Mouse (Mus musculus): ENCODE data around the gene Cnot4. TPM values are rescaled to one million over a fixed set of nuclear protein-coding genes. Genes with fewer than 3 reads are reported as not detected.
"Not testable (repeated sequence)": the region's sequence is repeated elsewhere in the genome, so short reads cannot be mapped to it uniquely, and the experiment has no call there.

The Cnot4 gene
- 52.4 and 56.4 TPM in 2 replicates for total RNA-seq (2014; fragmentation: Nextera tagmentation)
- 23.3 and 25.3 TPM in 2 replicates for total RNA-seq (2017)

DNA sequence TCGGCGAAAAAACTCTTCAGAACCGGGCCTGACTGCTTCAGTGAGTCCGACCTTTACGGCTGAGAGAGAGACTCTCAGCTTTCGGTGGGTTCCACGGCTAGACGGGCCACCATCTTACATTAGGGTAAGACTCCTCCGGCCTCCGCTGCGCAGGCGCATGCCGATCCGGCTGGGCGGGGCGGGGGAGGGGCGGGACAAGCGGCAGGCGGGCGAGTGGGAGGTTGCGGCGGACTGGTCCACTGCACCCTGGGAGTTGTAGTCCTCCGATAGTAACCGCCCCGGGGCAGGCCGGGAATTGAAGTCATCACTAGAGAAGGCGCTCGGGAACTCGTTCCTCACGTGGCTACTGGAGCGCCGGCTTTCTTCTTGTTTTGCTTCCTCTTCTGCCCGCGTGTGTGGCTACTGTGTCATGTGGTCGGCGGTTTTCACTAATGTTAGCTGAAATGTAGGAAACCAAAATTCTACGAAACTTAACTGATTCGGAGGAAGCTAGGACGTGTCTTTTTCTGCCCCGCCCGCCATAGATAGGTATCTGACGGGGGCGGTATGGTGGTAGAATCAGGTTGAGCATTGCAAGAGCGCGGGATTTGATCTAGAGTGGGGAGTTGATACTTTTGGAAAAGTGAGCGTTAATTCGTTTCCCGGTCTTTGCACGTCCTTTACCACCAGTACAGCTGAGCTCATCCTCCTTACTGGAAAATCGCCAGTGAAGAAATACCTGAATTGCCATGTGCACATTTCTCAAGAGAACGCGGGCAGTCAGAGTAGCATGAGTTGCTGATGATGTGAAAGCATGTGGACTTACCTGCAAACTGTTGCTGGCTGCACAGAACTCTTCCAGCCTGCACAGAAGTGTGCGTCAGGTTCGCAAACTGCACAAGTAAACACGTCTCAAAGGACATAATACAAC is at the start of gene Cnot4:
TSS of gene Cnot4 (minus strand) at position 146 of the 910 bp plus-strand sequence.
- peak; percentile 92 for ATAC-seq (replicated peaks; ENCODE audit: poor library complexity, severe bottlenecking)

GRCm38 (mm10) chr6:35179299-35179698 is 45.8 kb upstream of the Cnot4 start:
- not testable (repeated sequence) for ATAC-seq (replicated peaks; ENCODE audit: poor library complexity, severe bottlenecking)

- ATAC-seq (replicated peaks; ENCODE audit: poor library complexity, severe bottlenecking), result peak; percentile 70
These were observed 44.2 kb upstream of the Cnot4 start for GRCm38 (mm10) chr6:35177650-35178272.

DNA sequence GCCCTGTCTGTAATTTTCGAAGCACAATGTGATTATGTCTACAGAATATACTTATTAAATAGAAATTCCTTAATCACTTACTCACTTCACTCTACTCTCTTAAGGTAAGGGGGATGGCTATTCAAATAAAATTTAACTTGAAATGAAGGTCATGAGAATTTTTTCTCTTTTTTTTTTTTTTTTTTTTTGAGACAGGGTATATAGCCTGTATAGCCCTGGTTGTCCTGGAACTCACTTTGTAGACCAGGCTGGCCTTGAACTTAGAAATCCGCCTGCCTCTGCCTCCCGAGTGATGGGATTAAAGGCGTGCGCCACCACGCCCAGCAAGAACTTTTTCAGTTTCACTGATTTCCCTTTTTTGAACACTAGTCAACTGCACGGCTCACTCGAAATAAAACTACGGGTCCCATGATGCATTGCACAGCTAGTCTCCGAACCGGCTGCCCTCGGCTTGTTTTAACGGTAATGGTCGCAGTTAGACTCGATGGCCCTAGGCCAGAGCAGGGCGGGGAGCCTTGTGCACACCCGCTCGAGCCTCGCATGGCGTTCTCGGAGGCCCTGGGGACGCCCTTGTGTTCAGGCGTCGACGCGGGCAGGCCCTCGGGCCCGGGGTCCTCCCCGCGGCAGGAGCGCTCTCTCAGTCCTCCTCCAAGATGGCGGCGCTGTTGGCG is 43.6 kb upstream of the Cnot4 start, which contains the start of gene Nup205:
TSS of gene Nup205 (plus strand) at position 443 of the 671 bp plus-strand sequence.
- ATAC-seq (replicated peaks; ENCODE audit: poor library complexity, severe bottlenecking), result peak; percentile 89

GRCm38 (mm10) chr6:35173181-35173580 is 39.7 kb upstream of the Cnot4 start:
- ATAC-seq (replicated peaks; ENCODE audit: poor library complexity, severe bottlenecking), result no peak

DNA sequence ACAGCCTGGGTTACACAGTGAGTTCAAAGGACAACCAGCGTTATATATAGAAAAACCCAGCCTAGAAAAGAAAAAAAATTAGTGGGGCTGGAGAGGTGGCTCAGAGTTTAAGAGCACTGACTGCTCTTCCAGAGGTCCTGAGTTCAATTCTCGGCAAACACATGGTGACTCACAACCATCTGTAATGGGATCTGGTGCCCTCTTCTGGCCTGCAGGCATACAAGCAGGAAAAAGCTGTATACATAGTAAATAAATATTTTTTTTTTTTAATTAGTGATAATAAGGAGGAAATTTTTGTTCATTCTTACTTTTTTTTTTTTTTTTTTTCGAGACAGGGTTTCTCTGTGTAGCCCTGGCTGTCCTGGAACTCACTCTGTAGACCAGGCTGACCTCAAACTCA is 38.5 kb upstream of the Cnot4 start:
- ATAC-seq (replicated peaks; ENCODE audit: poor library complexity, severe bottlenecking), result not testable (repeated sequence)

DNA sequence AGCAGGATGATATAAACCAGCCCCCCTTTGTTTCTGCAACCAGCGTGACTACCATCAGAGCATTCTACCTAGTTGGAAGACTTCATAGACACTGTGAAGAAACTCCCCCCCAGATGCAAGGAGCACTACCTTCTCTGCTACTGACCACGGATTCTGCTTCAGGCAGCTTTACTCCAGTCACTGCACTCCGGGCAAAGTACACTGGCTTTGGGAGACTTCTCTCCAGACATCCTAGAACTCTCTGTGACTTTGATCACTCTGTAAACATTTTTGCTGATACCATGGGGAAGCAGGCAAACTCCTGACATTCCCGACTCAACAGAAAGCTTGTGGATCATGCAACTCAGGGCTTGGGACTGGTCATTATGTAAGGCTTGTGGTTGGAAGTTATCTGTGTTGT is 35.7 kb upstream of the Cnot4 start:
- ATAC-seq (replicated peaks; ENCODE audit: poor library complexity, severe bottlenecking), result no peak

DNA sequence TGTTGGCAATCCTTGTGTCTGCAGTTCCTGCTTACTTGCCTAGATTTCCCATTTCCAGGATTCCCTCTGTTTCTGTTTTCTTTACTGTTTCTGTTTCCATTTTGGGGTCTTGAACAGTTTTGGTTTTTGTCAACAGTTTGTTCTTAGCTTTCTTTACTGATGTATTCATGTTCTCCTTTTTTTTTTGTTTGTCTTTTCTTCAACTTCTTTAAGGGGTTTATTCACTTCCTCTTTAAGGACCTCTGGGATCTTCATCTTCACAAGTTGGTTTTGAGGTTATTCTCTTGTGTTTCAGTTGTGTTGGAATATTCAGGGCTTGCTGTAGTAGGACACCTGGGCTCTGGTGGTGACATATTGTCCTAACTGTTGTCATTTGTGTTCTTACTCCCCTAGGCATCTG is 21.0 kb upstream of the Cnot4 start:
- peak; percentile 42; the same call in 1 of the 2 replicates for ATAC-seq (replicated peaks; ENCODE audit: poor library complexity, severe bottlenecking)

DNA sequence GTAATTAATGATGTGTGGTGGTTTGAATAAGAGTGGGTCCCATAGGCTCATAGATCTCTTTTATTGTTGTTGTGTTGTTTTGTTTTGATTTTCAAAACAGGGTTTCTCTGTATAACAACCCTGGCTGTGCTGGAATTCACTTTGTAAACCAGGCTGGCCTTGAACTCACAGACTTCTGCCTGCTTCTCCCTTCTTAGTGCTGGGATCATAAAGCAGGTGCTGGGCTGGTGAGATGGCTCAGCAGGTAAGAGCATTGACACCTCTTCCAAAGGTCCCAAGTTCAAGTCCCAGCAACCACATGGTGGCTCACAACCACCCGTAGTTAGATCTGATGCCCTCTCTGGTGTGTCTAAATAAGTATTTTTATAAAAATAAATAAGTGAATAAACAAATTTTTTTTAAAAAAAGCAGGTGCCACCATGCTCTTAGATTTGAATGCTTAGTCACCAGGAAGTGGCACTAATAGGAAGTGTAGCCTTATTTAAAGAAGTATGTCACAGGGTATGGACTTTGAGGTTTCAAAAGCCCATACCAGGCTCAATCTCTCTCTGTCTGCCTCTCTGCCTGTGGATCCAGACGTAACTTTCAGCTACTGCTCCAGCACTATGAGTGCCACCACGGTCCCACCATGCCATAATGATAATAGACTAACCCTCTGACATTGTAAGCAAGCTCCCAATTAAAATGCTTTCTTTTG is 14.3 kb upstream of the Cnot4 start:
- ATAC-seq (replicated peaks; ENCODE audit: poor library complexity, severe bottlenecking), result peak; percentile 82

DNA sequence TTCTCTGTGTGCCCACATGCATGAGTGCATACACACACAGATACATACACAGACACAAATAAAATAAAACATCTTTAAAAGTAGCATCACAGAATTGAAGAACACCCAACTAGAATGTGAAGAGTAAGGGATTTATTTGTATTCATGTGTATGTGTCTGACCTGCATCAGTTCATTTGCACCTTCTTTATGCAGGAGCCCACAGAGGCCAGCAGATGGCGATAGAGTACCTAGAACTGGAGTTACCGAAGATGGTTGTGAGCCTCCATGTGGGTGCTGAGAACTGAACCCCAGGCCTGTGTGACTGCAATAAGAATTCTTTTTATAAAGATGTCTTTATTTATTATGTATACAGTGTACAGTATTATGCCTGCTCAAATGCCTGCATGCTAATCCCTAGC is 12.0 kb upstream of the Cnot4 start:
- ATAC-seq (replicated peaks; ENCODE audit: poor library complexity, severe bottlenecking), result no peak

DNA sequence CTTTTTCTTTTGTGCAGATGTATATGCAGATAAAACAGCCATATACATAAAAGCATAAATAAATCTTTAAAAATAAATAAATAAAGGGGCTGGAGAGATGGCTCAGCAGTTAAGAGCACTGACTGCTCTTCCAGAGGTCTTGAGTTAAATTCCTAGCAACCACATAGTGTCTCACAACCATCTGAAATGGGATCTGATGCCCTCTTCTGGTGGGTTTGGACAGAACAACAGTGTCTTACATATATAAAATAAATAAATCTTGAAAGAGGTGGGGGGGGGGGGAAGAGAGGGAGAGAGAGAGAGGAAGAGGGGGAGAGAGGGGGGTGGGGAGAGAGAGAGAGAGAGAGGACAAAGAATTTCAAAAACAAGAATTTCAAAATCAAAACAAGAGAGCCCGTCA is 6.8 kb upstream of the Cnot4 start:
- ATAC-seq (replicated peaks; ENCODE audit: poor library complexity, severe bottlenecking), result no peak

DNA sequence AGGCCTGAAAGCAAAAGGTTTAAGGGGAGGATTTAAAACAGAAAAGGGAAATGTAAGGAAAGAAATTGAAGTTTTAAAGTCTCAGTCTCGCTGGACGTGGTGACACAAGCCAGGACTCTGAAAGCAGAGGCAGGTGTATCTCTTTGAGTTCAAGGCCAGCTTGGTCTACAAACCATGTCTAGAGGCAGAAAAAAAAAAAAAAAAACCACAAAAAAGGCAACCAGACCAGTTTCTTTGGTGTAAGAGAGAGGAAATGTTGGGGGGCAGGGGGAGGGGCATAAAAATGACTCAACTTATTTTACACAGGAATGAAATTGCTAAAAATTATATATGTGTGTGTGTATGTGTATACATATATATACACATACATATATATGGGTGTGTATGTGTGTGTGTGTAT is 1.3 kb upstream of the Cnot4 start:
- ATAC-seq (replicated peaks; ENCODE audit: poor library complexity, severe bottlenecking), result no peak

- ATAC-seq (replicated peaks; ENCODE audit: poor library complexity, severe bottlenecking), result peak; percentile 44
These were observed 312 bp downstream of the Cnot4 start for GRCm38 (mm10) chr6:35133246-35133578.

GRCm38 (mm10) chr6:35132806-35133205 is 718 bp downstream of the Cnot4 start:
- no peak for ATAC-seq (replicated peaks; ENCODE audit: poor library complexity, severe bottlenecking)

DNA sequence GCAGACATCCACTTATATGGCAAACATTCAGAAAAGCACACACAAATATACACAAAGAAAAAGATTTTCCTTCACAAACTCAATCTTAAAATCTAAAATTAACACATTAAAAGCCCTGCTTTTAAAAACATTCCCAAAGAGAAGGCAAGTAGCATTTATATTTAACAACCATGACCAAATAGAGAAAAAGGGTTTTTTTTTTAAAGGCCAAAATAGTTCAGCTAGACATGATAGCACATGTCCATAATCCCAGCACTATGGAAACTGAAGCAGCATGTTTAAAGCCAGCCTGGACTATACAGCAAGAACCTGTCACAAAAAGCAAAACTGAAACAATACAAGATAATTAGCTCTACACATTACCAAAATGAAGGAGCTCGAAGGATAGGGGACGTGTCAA is 11.0 kb downstream of the Cnot4 start:
- no peak for ATAC-seq (replicated peaks; ENCODE audit: poor library complexity, severe bottlenecking)

DNA sequence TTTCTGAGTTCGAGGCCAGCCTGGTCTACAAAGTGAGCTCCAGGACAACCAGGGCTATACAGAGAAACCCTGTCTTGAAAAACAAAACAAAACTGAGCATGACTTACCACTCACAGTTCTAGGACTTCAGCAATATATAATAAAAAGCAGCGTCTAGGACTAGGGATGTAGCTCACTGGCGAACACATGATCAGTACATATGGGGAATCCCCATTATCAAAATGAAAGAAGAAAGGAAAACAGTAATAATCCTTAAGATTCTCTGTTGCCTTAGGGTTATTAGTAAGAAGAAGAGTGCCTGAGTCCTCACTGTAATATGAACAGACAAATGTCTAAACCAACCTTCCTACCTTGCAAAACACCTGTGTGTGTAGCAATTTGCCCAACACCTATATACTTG is 11.6 kb downstream of the Cnot4 start:
- ATAC-seq (replicated peaks; ENCODE audit: poor library complexity, severe bottlenecking), result no peak

GRCm38 (mm10) chr6:35102457-35102856 is 31.1 kb downstream of the Cnot4 start:
- no peak for ATAC-seq (replicated peaks; ENCODE audit: poor library complexity, severe bottlenecking)

GRCm38 (mm10) chr6:35084927-35085326 is 48.6 kb downstream of the Cnot4 start:
- ATAC-seq (replicated peaks; ENCODE audit: poor library complexity, severe bottlenecking), result no peak

- no peak for ATAC-seq (replicated peaks; ENCODE audit: poor library complexity, severe bottlenecking)
These were observed 58.4 kb downstream of the Cnot4 start for GRCm38 (mm10) chr6:35075148-35075547.

DNA sequence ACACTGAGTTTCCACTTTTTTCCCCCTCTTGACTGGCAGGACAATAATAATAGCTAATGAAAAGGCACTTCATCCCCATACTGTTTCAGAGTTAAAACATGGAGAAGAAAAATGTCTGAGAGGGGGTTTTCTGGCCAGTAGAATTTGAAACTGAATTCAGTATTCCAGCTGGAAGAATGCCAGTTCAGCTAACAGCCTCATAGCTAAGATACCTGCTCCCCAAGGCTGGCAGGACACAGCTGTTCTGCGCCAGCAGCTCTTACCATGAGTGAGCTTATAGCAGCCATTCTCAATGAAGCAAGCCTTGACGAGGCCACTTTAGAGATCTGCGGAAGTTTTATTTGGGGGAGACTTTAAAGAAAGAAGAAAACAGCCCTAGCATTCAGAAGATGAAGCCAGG is 62.3 kb downstream of the Cnot4 start:
- ATAC-seq (replicated peaks; ENCODE audit: poor library complexity, severe bottlenecking), result no peak

All from granulocyte monocyte progenitor cell, adult 5-6 weeks (primary cell).